Mouse (Mus musculus): Measurements from ENCODE around the gene Spata21. TPM values are rescaled to one million over a fixed set of nuclear protein-coding genes. Genes with fewer than 3 reads are reported as not detected.

The Spata21 gene
- polyA plus RNA-seq, 1 experiment from 2014 or later, result 0.39 TPM

- WGBS, result 13% methylated on average over 7 of the region's 7 CpGs
- Histone ChIP-seq H3K9ac (ENCODE audit: low read depth, low read length) (peak overlapping the region; percentile 99), H3K36me3 (ENCODE audit: control insufficient read depth, insufficient read depth, low read length) (no peaks in the 10 kb centered on the region), H3K4me2 (ENCODE audit: low read length) (peak overlapping the region; percentile 63), H3K9me3 (replicated peaks; ENCODE audit: control insufficient read depth, low read length, poor library complexity, severe bottlenecking) (no peaks in the 10 kb centered on the region), H3K4me3 (ENCODE audit: low read depth, low read length) (peak overlapping the region; percentile 99), H3K27me3 (ENCODE audit: control insufficient read depth, insufficient read depth, low read depth, low read length) (no peaks in the 10 kb centered on the region), H3K4me1 (ENCODE audit: control insufficient read depth, insufficient read depth, low read length) (peaks cover 31% of the 10 kb centered on the region), H3K27ac (ENCODE audit: low read length) (no peak overlapping the region)
- ATAC-seq, result no peak
Measured at GRCm38 (mm10) chr4:141149116-141149515, 61.0 kb downstream of the Spata21 start.

DNA sequence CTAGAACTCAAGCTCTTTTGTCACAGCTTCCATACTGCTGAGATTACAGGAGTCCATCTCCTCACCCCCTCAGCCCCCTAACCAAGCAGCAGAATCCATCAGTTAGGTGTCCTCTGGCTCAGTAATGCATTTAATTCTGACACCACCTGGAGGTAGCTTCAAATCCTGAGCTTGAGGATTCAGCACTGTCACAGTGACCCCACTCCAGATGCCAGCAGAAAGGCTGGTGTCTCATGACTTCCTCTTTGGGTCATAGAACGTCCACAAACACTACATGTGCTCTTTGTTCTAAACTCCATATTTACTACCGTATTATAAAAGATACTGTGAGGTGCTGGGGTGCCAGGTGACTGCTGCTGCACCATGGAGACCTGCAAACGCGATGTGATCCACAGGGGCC, 69.4 kb downstream of the Spata21 start:
- no peak overlapping the region for H3K4me2 ChIP-seq (ENCODE audit: low read length)
- H3K4me1 ChIP-seq (ENCODE audit: control insufficient read depth, insufficient read depth, low read length), result peaks cover 8% of the 10 kb centered on the region; the same call in 1 of the 2 replicates
- no peak for ATAC-seq
- no peaks in the 10 kb centered on the region for H3K36me3 ChIP-seq (ENCODE audit: control insufficient read depth, insufficient read depth, low read length)
- WGBS, result 76% methylated on average over 4 of the region's 4 CpGs
- no peak overlapping the region for H3K27ac ChIP-seq (ENCODE audit: low read length)
- no peak overlapping the region for H3K4me3 ChIP-seq (ENCODE audit: low read depth, low read length)
- H3K9ac ChIP-seq (ENCODE audit: low read depth, low read length), result no peak overlapping the region
- no peaks in the 10 kb centered on the region for H3K9me3 ChIP-seq (replicated peaks; ENCODE audit: control insufficient read depth, low read length, poor library complexity, severe bottlenecking)
- no peaks in the 10 kb centered on the region for H3K27me3 ChIP-seq (ENCODE audit: control insufficient read depth, insufficient read depth, low read depth, low read length)

DNA sequence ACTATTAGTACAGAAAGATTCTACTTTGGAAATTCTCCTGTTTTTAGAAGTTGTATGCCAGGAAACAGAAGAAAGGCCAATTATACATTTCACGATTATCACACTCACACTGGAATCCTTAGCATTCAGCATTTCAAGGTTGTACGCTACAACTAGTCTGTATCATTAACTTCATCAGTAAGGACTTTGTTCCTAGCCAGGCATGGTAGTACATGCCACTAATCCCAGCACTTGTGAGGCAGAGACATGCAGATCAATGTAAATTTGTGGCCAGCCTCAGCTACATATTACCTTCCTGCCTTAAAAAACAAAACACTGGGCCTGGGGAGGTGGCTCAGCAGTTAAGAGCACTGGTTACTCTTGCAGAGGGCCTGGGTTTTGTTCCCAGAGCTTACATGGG, 70.5 kb downstream of the Spata21 start:
- no peak for ATAC-seq
- Histone ChIP-seq H3K9me3 (replicated peaks; ENCODE audit: control insufficient read depth, low read length, poor library complexity, severe bottlenecking) (no peaks in the 10 kb centered on the region), H3K4me1 (ENCODE audit: control insufficient read depth, insufficient read depth, low read length) (peaks cover 6% of the 10 kb centered on the region; the same call in 1 of the 2 replicates), H3K36me3 (ENCODE audit: control insufficient read depth, insufficient read depth, low read length) (no peaks in the 10 kb centered on the region), H3K9ac (ENCODE audit: low read depth, low read length) (no peak overlapping the region), H3K27me3 (ENCODE audit: control insufficient read depth, insufficient read depth, low read depth, low read length) (no peaks in the 10 kb centered on the region), H3K27ac (ENCODE audit: low read length) (no peak overlapping the region), H3K4me2 (ENCODE audit: low read length) (no peak overlapping the region), H3K4me3 (ENCODE audit: low read depth, low read length) (no peak overlapping the region)
- WGBS, result 88% methylated on average over 2 of the region's 2 CpGs

DNA sequence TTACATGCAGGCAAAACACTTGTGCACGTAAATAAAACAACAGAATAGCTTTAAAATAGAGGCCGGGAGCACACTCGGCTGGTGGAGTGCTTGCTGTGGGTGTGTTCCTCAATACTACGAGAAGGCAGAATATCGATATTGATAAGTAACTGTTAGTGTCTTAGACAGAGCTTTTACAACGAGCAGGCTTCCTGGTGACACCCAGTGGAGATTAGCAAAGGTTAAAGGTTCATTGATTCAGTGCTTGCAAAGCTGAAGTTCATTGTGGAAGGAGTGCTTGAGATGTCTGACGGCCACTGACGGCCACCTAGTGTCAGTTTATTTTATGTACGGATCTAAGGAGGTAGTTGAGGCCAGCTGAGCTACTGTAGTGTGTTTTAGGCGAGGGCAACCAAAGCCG, 71.0 kb downstream of the Spata21 start:
- no peak for ATAC-seq
- no peaks in the 10 kb centered on the region for H3K36me3 ChIP-seq (ENCODE audit: control insufficient read depth, insufficient read depth, low read length)
- H3K4me1 ChIP-seq (ENCODE audit: control insufficient read depth, insufficient read depth, low read length), result peaks cover 6% of the 10 kb centered on the region; the same call in 1 of the 2 replicates
- H3K9ac ChIP-seq (ENCODE audit: low read depth, low read length), result no peak overlapping the region
- no peak overlapping the region for H3K4me3 ChIP-seq (ENCODE audit: low read depth, low read length)
- WGBS, result 58% methylated on average over 11 of the region's 11 CpGs
- H3K4me2 ChIP-seq (ENCODE audit: low read length), result no peak overlapping the region
- no peak overlapping the region for H3K27ac ChIP-seq (ENCODE audit: low read length)
- no peaks in the 10 kb centered on the region for H3K27me3 ChIP-seq (ENCODE audit: control insufficient read depth, insufficient read depth, low read depth, low read length)
- H3K9me3 ChIP-seq (replicated peaks; ENCODE audit: control insufficient read depth, low read length, poor library complexity, severe bottlenecking), result no peaks in the 10 kb centered on the region

- H3K27ac ChIP-seq (ENCODE audit: low read length), result no peak overlapping the region
- WGBS, result 75% methylated on average over 5 of the region's 5 CpGs
Measured at GRCm38 (mm10) chr4:141159666-141160065, 71.5 kb downstream of the Spata21 start.

DNA sequence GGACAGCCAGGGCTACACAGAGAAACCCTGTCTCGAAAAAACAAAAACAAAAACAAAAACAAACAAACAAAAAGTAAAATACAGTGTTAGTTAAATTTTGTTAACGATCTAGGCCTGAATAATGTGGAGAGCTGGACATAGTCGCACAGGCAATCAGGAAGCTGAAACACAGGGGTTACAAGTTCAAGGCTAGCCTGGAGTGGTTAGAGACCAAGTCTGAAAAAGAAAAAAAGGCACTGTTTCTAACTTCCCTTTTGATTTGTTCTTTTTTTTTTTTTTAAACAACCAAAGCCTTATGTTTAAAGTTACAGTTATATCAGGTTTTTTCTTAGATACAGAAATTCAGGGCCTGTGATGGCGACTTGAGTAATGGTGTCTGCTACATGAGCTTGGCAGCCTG, 72.1 kb downstream of the Spata21 start:
- Histone ChIP-seq H3K9me3 (replicated peaks; ENCODE audit: control insufficient read depth, low read length, poor library complexity, severe bottlenecking) (no peaks in the 10 kb centered on the region; the same call in 1 of the 2 replicates), H3K27ac (ENCODE audit: low read length) (no peak overlapping the region), H3K4me1 (ENCODE audit: control insufficient read depth, insufficient read depth, low read length) (peaks cover 6% of the 10 kb centered on the region; the same call in 1 of the 2 replicates), H3K4me2 (ENCODE audit: low read length) (no peak overlapping the region), H3K4me3 (ENCODE audit: low read depth, low read length) (no peak overlapping the region), H3K36me3 (ENCODE audit: control insufficient read depth, insufficient read depth, low read length) (no peaks in the 10 kb centered on the region), H3K9ac (ENCODE audit: low read depth, low read length) (no peak overlapping the region), H3K27me3 (ENCODE audit: control insufficient read depth, insufficient read depth, low read depth, low read length) (no peaks in the 10 kb centered on the region)
- no peak for ATAC-seq
- WGBS, result 94% methylated on average over 4 of the region's 4 CpGs

More at GRCm38 (mm10) chr4:141159666-141160065, 71.5 kb downstream of the Spata21 start:
- H3K36me3 ChIP-seq (ENCODE audit: control insufficient read depth, insufficient read depth, low read length), result no peaks in the 10 kb centered on the region
- H3K27me3 ChIP-seq (ENCODE audit: control insufficient read depth, insufficient read depth, low read depth, low read length), result no peaks in the 10 kb centered on the region
- no peak overlapping the region for H3K4me3 ChIP-seq (ENCODE audit: low read depth, low read length)
- no peak for ATAC-seq
- peaks cover 6% of the 10 kb centered on the region; the same call in 1 of the 2 replicates for H3K4me1 ChIP-seq (ENCODE audit: control insufficient read depth, insufficient read depth, low read length)
- no peak overlapping the region for H3K9ac ChIP-seq (ENCODE audit: low read depth, low read length)
- H3K4me2 ChIP-seq (ENCODE audit: low read length), result no peak overlapping the region
- no peaks in the 10 kb centered on the region for H3K9me3 ChIP-seq (replicated peaks; ENCODE audit: control insufficient read depth, low read length, poor library complexity, severe bottlenecking)

DNA sequence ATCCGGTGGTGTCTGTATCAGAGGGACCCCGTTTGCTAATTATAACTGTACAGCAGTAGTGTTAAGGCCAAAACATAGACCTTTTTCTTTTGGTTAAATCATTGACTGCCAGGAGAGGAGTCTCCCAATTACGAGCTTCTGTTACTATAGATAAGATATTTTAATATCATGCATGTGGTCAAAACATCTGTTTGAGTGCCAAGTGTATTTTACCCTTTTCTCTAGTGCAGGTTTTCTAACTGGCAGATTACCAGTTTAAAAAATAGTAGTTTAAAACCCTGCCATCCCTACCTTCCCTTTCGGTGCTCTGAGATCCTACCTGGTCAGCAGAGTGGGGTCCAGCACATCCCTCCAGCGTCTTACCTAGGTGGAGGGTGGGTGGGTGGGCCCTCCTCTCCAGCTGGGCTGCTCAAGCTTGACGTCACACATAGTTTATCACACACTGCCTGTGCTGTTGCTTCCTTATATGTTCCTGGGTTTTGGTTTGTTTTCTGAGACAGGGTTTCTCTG, 73.6 kb downstream of the Spata21 start:
- Histone ChIP-seq H3K27me3 (ENCODE audit: control insufficient read depth, insufficient read depth, low read depth, low read length) (no peaks in the 10 kb centered on the region), H3K4me1 (ENCODE audit: control insufficient read depth, insufficient read depth, low read length) (peaks cover 6% of the 10 kb centered on the region; the same call in 1 of the 2 replicates), H3K4me2 (ENCODE audit: low read length) (no peak overlapping the region), H3K4me3 (ENCODE audit: low read depth, low read length) (no peak overlapping the region), H3K36me3 (ENCODE audit: control insufficient read depth, insufficient read depth, low read length) (no peaks in the 10 kb centered on the region), H3K27ac (ENCODE audit: low read length) (no peak overlapping the region), H3K9me3 (replicated peaks; ENCODE audit: control insufficient read depth, low read length, poor library complexity, severe bottlenecking) (no peaks in the 10 kb centered on the region; the same call in 1 of the 2 replicates), H3K9ac (ENCODE audit: low read depth, low read length) (no peak overlapping the region)
- ATAC-seq, result no peak
- 95% methylated on average over 6 of the region's 6 CpGs for WGBS

Other genes with a start within 250 kb of the Spata21 start
- 0.07 and 0.09 TPM in 2 replicates for gene Padi1, start 242.6 kb upstream of the Spata21 start, polyA plus RNA-seq (2015; fragmentation: Nextera tagmentation; extraction: Ambion mirVana)
- gene Padi2, start 182.0 kb upstream of the Spata21 start, polyA plus RNA-seq (2015; fragmentation: Nextera tagmentation; extraction: Ambion mirVana), result 2.4 and 2.8 TPM in 2 replicates
- 446 and 455 TPM in 2 replicates for gene Sdhb, start 127.1 kb upstream of the Spata21 start, polyA plus RNA-seq (2015; fragmentation: Nextera tagmentation; extraction: Ambion mirVana)
- gene Atp13a2, start 101.5 kb upstream of the Spata21 start, polyA plus RNA-seq (2015; fragmentation: Nextera tagmentation; extraction: Ambion mirVana), result 174 and 190 TPM in 2 replicates
- gene Mfap2, start 77.9 kb upstream of the Spata21 start, polyA plus RNA-seq (2015; fragmentation: Nextera tagmentation; extraction: Ambion mirVana), result 121 and 141 TPM in 2 replicates
- 5.3 and 6.3 TPM in 2 replicates for gene Crocc, start 27.8 kb upstream of the Spata21 start, polyA plus RNA-seq (2015; fragmentation: Nextera tagmentation; extraction: Ambion mirVana)
- 52.5 and 55.9 TPM in 2 replicates for gene Necap2, start 10.0 kb upstream of the Spata21 start, polyA plus RNA-seq (2015; fragmentation: Nextera tagmentation; extraction: Ambion mirVana)
- 24.5 and 25.1 TPM in 2 replicates for gene Szrd1, start 51.4 kb downstream of the Spata21 start, polyA plus RNA-seq (2015; fragmentation: Nextera tagmentation; extraction: Ambion mirVana)
- 25.5 TPM in 2 replicates for gene Fbxo42, start 59.6 kb downstream of the Spata21 start, polyA plus RNA-seq (2015; fragmentation: Nextera tagmentation; extraction: Ambion mirVana)
- gene Rsg1, start 125.6 kb downstream of the Spata21 start, polyA plus RNA-seq (2015; fragmentation: Nextera tagmentation; extraction: Ambion mirVana), result 7.9 and 10.5 TPM in 2 replicates
- 1.1 and 1.3 TPM in 2 replicates for gene Arhgef19, start 151.2 kb downstream of the Spata21 start, polyA plus RNA-seq (2015; fragmentation: Nextera tagmentation; extraction: Ambion mirVana)
- gene Epha2, start 212.9 kb downstream of the Spata21 start, polyA plus RNA-seq (2015; fragmentation: Nextera tagmentation; extraction: Ambion mirVana), result 0.94 and 1.0 TPM in 2 replicates

All from midbrain, embryonic 16.5 days (tissue).